Comparison of ENCODE assay signal across 15 mouse cellular contexts in the genomic region with DNA sequence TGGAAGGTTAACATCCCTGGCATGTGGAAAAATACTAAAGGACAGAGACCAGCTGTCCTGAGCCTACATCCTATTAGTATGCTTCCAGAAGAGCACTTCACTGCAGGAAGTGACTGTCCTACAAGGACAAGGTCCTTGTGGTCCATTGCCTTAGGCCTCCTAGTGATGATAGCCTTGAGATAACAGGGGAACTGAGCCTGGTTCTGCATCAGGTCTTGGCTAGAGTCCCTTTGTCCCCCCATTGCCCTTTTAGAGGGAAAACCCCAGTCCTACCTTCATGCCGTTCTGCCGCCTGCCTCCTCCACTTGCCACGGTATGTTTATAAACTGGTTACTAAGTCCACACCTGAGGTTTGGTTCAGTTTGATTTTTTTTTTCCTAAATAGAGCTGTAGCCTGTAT.
DNase-seq lines count a peak whose midpoint lies in the region; ATAC-seq and TF ChIP-seq lines count a peak whose summit lies in the region.
"Had no signal": no experiment of that assay in that cellular context is flagged by ENCODE, and none has a peak within 500 bp of the region (broad histone marks: within the 10 kb centered on the region; RNA-seq: fewer than 3 reads in every experiment).

No protein-coding gene starts in this region.

- no peak overlapping the region for H3K4me2 ChIP-seq in forebrain, embryonic 13.5 days
- H3K4me2 ChIP-seq in forebrain, embryonic 14.5 days (ENCODE audit: low read length) = no peak overlapping the region
- no peak overlapping the region for H3K4me2 ChIP-seq in intestine, embryonic 14.5 days (ENCODE audit: low read length)
- H3K4me2 ChIP-seq in intestine, postnatal 0 days (replicated peaks; ENCODE audit: low read depth) = no peak overlapping the region
- no peak overlapping the region for H3K4me2 ChIP-seq in neural tube, embryonic 13.5 days
- H3K4me2 ChIP-seq in neural tube, embryonic 15.5 days = no peak overlapping the region
- H3K4me2 ChIP-seq: hindbrain, embryonic 15.5 days; lung, embryonic 15.5 days; neural tube, embryonic 12.5 days had no signal

- H3K9me3 ChIP-seq in forebrain, embryonic 13.5 days (replicated peaks) = no peaks in the 10 kb centered on the region
- no peaks in the 10 kb centered on the region for H3K9me3 ChIP-seq in forebrain, embryonic 14.5 days (replicated peaks; ENCODE audit: control insufficient read depth, low read length)
- no peaks in the 10 kb centered on the region for H3K9me3 ChIP-seq in intestine, embryonic 14.5 days (ENCODE audit: control insufficient read depth, low read length)
- no peaks in the 10 kb centered on the region for H3K9me3 ChIP-seq in intestine, postnatal 0 days (ENCODE audit: control insufficient read depth)
- no peaks in the 10 kb centered on the region for H3K9me3 ChIP-seq in neural tube, embryonic 13.5 days
- H3K9me3 ChIP-seq in neural tube, embryonic 15.5 days (replicated peaks) = no peaks in the 10 kb centered on the region
- H3K9me3 ChIP-seq: hindbrain, embryonic 15.5 days; lung, embryonic 15.5 days; neural tube, embryonic 12.5 days had no signal

- H3K27me3 ChIP-seq in forebrain, embryonic 13.5 days = peaks cover 13% of the 10 kb centered on the region; the same call in 1 of the 2 replicates
- no peaks in the 10 kb centered on the region for H3K27me3 ChIP-seq in forebrain, embryonic 14.5 days (replicated peaks; ENCODE audit: control insufficient read depth, insufficient read depth, low read length)
- H3K27me3 ChIP-seq in intestine, embryonic 14.5 days (replicated peaks; ENCODE audit: control insufficient read depth, insufficient read depth, low read length) = no peaks in the 10 kb centered on the region
- no peaks in the 10 kb centered on the region for H3K27me3 ChIP-seq in intestine, postnatal 0 days (replicated peaks; ENCODE audit: control insufficient read depth, insufficient read depth, low read length)
- no peaks in the 10 kb centered on the region for H3K27me3 ChIP-seq in neural tube, embryonic 13.5 days
- no peaks in the 10 kb centered on the region for H3K27me3 ChIP-seq in neural tube, embryonic 15.5 days (replicated peaks)
- H3K27me3 ChIP-seq: hindbrain, embryonic 15.5 days; lung, embryonic 15.5 days; neural tube, embryonic 12.5 days had no signal

- no peak for TF ChIP-seq CTCF in intestine, postnatal 0 days (IDR thresholded peaks at IDR 0.05; ENCODE audit: low read depth)

- H3K4me3 ChIP-seq in forebrain, embryonic 13.5 days = no peak overlapping the region
- no peak overlapping the region for H3K4me3 ChIP-seq in forebrain, embryonic 14.5 days (ENCODE audit: low read depth, low read length)
- no peak overlapping the region for H3K4me3 ChIP-seq in intestine, embryonic 14.5 days (ENCODE audit: low read depth, low read length)
- H3K4me3 ChIP-seq in intestine, postnatal 0 days (ENCODE audit: low read depth, low read length) = no peak overlapping the region
- H3K4me3 ChIP-seq in neural tube, embryonic 13.5 days = no peak overlapping the region
- H3K4me3 ChIP-seq in neural tube, embryonic 15.5 days (replicated peaks) = no peak overlapping the region
- H3K4me3 ChIP-seq: hindbrain, embryonic 15.5 days; lung, embryonic 15.5 days; neural tube, embryonic 12.5 days had no signal

- ATAC-seq in forebrain, embryonic 13.5 days = no peak
- ATAC-seq in forebrain, embryonic 14.5 days = no peak
- no peak for ATAC-seq in intestine, embryonic 14.5 days (replicated peaks; ENCODE audit: low FRiP score, low TSS enrichment, low read depth)
- ATAC-seq in intestine, postnatal 0 days = no peak
- no peak for ATAC-seq in neural tube, embryonic 13.5 days (ENCODE audit: low read depth)
- ATAC-seq in neural tube, embryonic 15.5 days (ENCODE audit: low FRiP score) = no peak

- no peaks in the 10 kb centered on the region for H3K36me3 ChIP-seq in forebrain, embryonic 13.5 days (ENCODE audit: poor library complexity, severe bottlenecking)
- H3K36me3 ChIP-seq in forebrain, embryonic 14.5 days (ENCODE audit: control insufficient read depth, insufficient read depth, low read length) = no peaks in the 10 kb centered on the region
- H3K36me3 ChIP-seq in intestine, embryonic 14.5 days (ENCODE audit: control insufficient read depth, insufficient read depth, low read length) = no peaks in the 10 kb centered on the region
- H3K36me3 ChIP-seq in intestine, postnatal 0 days (ENCODE audit: control insufficient read depth, insufficient read depth) = no peaks in the 10 kb centered on the region
- H3K36me3 ChIP-seq in neural tube, embryonic 13.5 days = no peaks in the 10 kb centered on the region
- no peaks in the 10 kb centered on the region for H3K36me3 ChIP-seq in neural tube, embryonic 15.5 days
- H3K36me3 ChIP-seq: hindbrain, embryonic 15.5 days; lung, embryonic 15.5 days; neural tube, embryonic 12.5 days had no signal

- 0 out of 2 replicates have a peak overlapping the region, but pooled peaks have one; percentile 21 for H3K27ac ChIP-seq in forebrain, embryonic 13.5 days
- no peak overlapping the region for H3K27ac ChIP-seq in forebrain, embryonic 14.5 days (ENCODE audit: low read depth, low read length)
- 0 out of 2 replicates have a peak overlapping the region, but pooled peaks have one; percentile 64 for H3K27ac ChIP-seq in intestine, embryonic 14.5 days (ENCODE audit: low read depth)
- no peak overlapping the region for H3K27ac ChIP-seq in intestine, postnatal 0 days (ENCODE audit: low read depth, low read length)
- peak overlapping the region; percentile 80 for H3K27ac ChIP-seq in neural tube, embryonic 13.5 days (replicated peaks)
- H3K27ac ChIP-seq in neural tube, embryonic 15.5 days (replicated peaks) = no peak overlapping the region
- H3K27ac ChIP-seq: hindbrain, embryonic 15.5 days; liver, embryonic 14.5 days had no signal

- H3K4me1 ChIP-seq in forebrain, embryonic 13.5 days = peaks cover 42% of the 10 kb centered on the region
- peaks cover 27% of the 10 kb centered on the region for H3K4me1 ChIP-seq in forebrain, embryonic 14.5 days (ENCODE audit: control insufficient read depth, insufficient read depth, low read length)
- H3K4me1 ChIP-seq in intestine, embryonic 14.5 days (replicated peaks; ENCODE audit: control insufficient read depth, insufficient read depth, low read length) = peaks cover 23% of the 10 kb centered on the region
- H3K4me1 ChIP-seq in intestine, postnatal 0 days (replicated peaks; ENCODE audit: control insufficient read depth, insufficient read depth, low read length) = peaks cover 6% of the 10 kb centered on the region; the same call in 1 of the 2 replicates
- peaks cover 62% of the 10 kb centered on the region for H3K4me1 ChIP-seq in neural tube, embryonic 13.5 days (replicated peaks)
- H3K4me1 ChIP-seq in neural tube, embryonic 15.5 days = peaks cover 48% of the 10 kb centered on the region

- H3K9ac ChIP-seq in forebrain, embryonic 13.5 days = no peak overlapping the region
- no peak overlapping the region for H3K9ac ChIP-seq in forebrain, embryonic 14.5 days (ENCODE audit: low read length)
- H3K9ac ChIP-seq in intestine, embryonic 14.5 days (ENCODE audit: low read length) = no peak overlapping the region
- H3K9ac ChIP-seq in intestine, postnatal 0 days (ENCODE audit: low read depth, low read length) = no peak overlapping the region
- H3K9ac ChIP-seq in neural tube, embryonic 13.5 days = 0 out of 2 replicates have a peak overlapping the region, but pooled peaks have one; percentile 26
- H3K9ac ChIP-seq in neural tube, embryonic 15.5 days (replicated peaks) = no peak overlapping the region
- H3K9ac ChIP-seq: hindbrain, embryonic 15.5 days; liver, embryonic 14.5 days; lung, embryonic 15.5 days had no signal

- WGBS in forebrain, embryonic 13.5 days = 85% methylated on average over 3 of the region's 3 CpGs
- WGBS in forebrain, embryonic 14.5 days = 86% methylated on average over 3 of the region's 3 CpGs
- 84% methylated on average over 3 of the region's 3 CpGs for WGBS in intestine, embryonic 14.5 days
- WGBS in intestine, postnatal 0 days = 60% methylated on average over 3 of the region's 3 CpGs
- 91% methylated on average over 3 of the region's 3 CpGs for WGBS in neural tube, embryonic 13.5 days
- 92% methylated on average over 3 of the region's 3 CpGs for WGBS in neural tube, embryonic 15.5 days

- DNase-seq in adrenal gland, adult (ENCODE audit: inconsistent age in 2 of 2, low spot score in 1 of 2) = peak; percentile 67 to 76
- DNase-seq in adrenal gland, adult 8-10 months = no peak
- DNase-seq in forebrain, embryonic 14.5 days (ENCODE audit: low spot score) = no peak
- DNase-seq in intestine, embryonic 14.5 days (ENCODE audit: low spot score) = no peak
- DNase-seq: cerebellum, adult 9-11 months; kidney, adult 9 months; thymus, postnatal 36 days had no signal

Comparison
In these comparisons a context has a peak if more than half of its experiments do, and no peak if none do; other contexts are left out.
1. DNase-seq: peak in adrenal gland, adult (2 of 2); none in adrenal gland, adult 8-10 months (single experiment), forebrain, embryonic 14.5 days (single experiment) and intestine, embryonic 14.5 days (single experiment).
2. H3K27ac ChIP-seq: peak in forebrain, embryonic 13.5 days (single experiment), intestine, embryonic 14.5 days (single experiment) and neural tube, embryonic 13.5 days (single experiment); none in forebrain, embryonic 14.5 days (single experiment), intestine, postnatal 0 days (single experiment) and neural tube, embryonic 15.5 days (single experiment).